Mouse (Mus musculus) forebrain, embryonic 14.5 days (tissue): Measurements from ENCODE around the gene Washc2. TPM values are rescaled to one million over a fixed set of nuclear protein-coding genes. Genes with fewer than 3 reads are reported as not detected.

Experiments used
- ATAC-seq: fragments of 200-750 bp; cut with Nextera tagmentation; 2 replicates; pipeline ENCODE4 v1.8.0; 2017; ENCODE audit warnings: mild to moderate bottlenecking, moderate library complexity
- DNase-seq: peaks from one replicate; pipeline ENCODE4 v3.0.0-alpha.2; 2015; ENCODE audit warnings: low spot score
- H3K27ac ChIP-seq: fragments of 300-500 bp; sonication (generic); 2 replicates; pipeline ENCODE4 v1.5.1; 2014; ENCODE audit warnings: low read depth, mild to moderate bottlenecking, control low read depth, low read length, moderate library complexity
- H3K27me3 ChIP-seq: fragments of 300-500 bp; sonication (generic); replicated peaks from 2 replicates; pipeline ENCODE4 v1.6.1; 2014; ENCODE audit warnings: low read length, control low read depth, mixed read lengths; ENCODE audit not compliant: control insufficient read depth, insufficient read depth
- H3K36me3 ChIP-seq: fragments of 300-500 bp; sonication (generic); 2 replicates; pipeline ENCODE4 v1.6.1; 2014; ENCODE audit warnings: low read length, control low read depth; ENCODE audit not compliant: control insufficient read depth, insufficient read depth
- H3K4me1 ChIP-seq: fragments of 300-500 bp; sonication (generic); 2 replicates; pipeline ENCODE4 v1.6.1; 2014; ENCODE audit warnings: antibody characterized with exemption, low read length, control low read depth; ENCODE audit not compliant: control insufficient read depth, insufficient read depth
- H3K4me2 ChIP-seq: fragments of 300-500 bp; sonication (generic); 2 replicates; pipeline ENCODE4 v1.6.1; 2014; ENCODE audit warnings: mild to moderate bottlenecking, control low read depth, low read length
- H3K4me3 ChIP-seq: fragments of 300-500 bp; sonication (generic); 2 replicates; pipeline ENCODE4 v1.5.1; 2014; ENCODE audit warnings: low read depth, low read length, control low read depth
- H3K9ac ChIP-seq: fragments of 300-500 bp; sonication (generic); 2 replicates; pipeline ENCODE4 v1.6.1; 2014; ENCODE audit warnings: mild to moderate bottlenecking, low read length, control low read depth, moderate library complexity
- H3K9me3 ChIP-seq: fragments of 300-500 bp; sonication (generic); replicated peaks from 2 replicates; pipeline ENCODE4 v1.6.1; 2016; ENCODE audit warnings: low read length, control low read depth, mixed read lengths; ENCODE audit not compliant: control insufficient read depth
- WGBS: fragments of 180-500 bp; shearing (Covaris S2); extraction: QIAGEN DNeasy Blood & Tissue Kit; methylation state at CpG from one replicate; pipeline ENCODE4 v1.1.7; 2014; 5-methylcytosine and 5-hydroxymethylcytosine counted together
- polyA plus RNA-seq: library from polyadenylated mRNA; unstranded; fragments of >200 nt; fragmentation: Nextera tagmentation; extraction: Ambion mirVana; gene quantifications from 2 replicates; pipeline ENCODE4 v1.2.1, GENCODE M21; 2014

Washc2 gene
- polyA plus RNA-seq, 1 experiment from 2014 or later, result 37.9 TPM

DNA sequence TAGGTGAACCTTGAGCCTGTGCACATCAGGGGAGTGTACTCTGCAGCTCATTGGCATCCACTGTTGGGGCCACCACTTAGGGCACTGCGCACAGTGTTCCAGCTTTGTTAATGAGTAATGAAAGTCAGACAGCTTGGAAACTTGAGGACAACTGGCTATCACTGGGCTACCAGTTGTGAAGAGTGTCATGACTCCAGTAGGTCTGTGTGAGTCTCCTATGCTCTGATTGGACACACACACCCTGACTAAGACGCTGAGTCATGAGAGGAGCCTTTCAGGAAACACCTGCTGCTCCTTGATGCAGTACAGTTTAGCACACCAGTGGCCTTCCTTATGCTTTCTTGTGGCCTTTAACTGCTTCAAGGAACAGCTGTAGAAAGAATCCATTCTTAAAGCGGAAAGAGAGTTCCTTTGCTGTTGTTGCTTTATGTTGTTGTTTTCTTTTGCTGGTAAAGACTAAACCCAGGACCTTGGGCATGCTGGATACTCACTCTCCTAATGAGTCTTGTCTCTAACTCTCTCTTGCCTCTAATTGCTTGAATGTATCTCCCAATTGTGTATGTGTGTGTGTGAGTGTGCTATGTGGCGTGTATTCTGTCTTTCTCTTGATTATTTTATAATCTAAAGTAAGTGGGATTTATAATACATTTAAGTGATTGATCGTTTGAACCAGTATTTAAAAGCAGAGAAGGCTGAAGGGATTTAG is 79.2 kb downstream of the Washc2 start:
- no peak overlapping the region for H3K4me2 ChIP-seq
- no peak overlapping the region for H3K9ac ChIP-seq
- 82% methylated on average over 5 of the region's 5 CpGs for WGBS
- H3K36me3 ChIP-seq, result 0 out of 2 replicates have a peak, but pooled peaks cover 2% of the 10 kb centered on the region
- H3K27me3 ChIP-seq, result no peaks in the 10 kb centered on the region
- DNase-seq (no peak), ATAC-seq (no peak)
- H3K4me1 ChIP-seq, result no peaks in the 10 kb centered on the region
- no peak overlapping the region for H3K27ac ChIP-seq
- H3K4me3 ChIP-seq, result no peak overlapping the region
- H3K9me3 ChIP-seq, result no peaks in the 10 kb centered on the region

DNA sequence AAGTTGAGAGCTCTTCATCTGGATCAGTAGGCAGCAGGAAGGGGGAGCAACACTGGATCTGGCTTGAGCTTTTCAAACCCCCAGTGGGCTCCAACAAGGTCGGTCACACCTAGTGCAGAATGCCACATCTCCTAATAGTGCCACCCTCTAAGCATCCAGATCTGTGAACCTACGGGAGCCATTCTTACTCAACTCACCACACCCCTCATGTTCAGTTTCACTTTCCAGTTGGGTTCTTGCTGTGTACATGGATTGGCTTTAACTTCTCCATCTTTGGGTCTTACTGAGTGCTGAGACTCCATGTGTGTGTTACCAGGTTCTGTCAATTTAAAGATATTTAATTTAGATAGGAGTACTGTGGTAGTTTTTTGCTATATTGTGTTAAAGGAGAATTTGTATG is 103.6 kb downstream of the Washc2 start:
- ATAC-seq (no peak), DNase-seq (no peak)
- H3K27ac ChIP-seq, result no peak overlapping the region
- H3K9me3 ChIP-seq, result no peaks in the 10 kb centered on the region
- no peaks in the 10 kb centered on the region for H3K27me3 ChIP-seq
- no peaks in the 10 kb centered on the region for H3K4me1 ChIP-seq
- no peak overlapping the region for H3K9ac ChIP-seq
- WGBS, result 95% methylated on average over 2 of the region's 2 CpGs
- no peak overlapping the region for H3K4me3 ChIP-seq
- no peaks in the 10 kb centered on the region for H3K36me3 ChIP-seq
- no peak overlapping the region for H3K4me2 ChIP-seq

Other genes starting within 250 kb of the Washc2 start
- gene Plxnd1, start 213.0 kb upstream of the Washc2 start, polyA plus RNA-seq, result 15.3 and 19.6 TPM in 2 replicates
- gene Tmcc1, start 14.6 kb upstream of the Washc2 start, polyA plus RNA-seq, result 22.7 and 22.8 TPM in 2 replicates
- gene Zfand4, start 56.2 kb downstream of the Washc2 start, polyA plus RNA-seq, result 7.4 and 10.3 TPM in 2 replicates
- gene March8, start 130.0 kb downstream of the Washc2 start, polyA plus RNA-seq, result 47.0 and 49.0 TPM in 2 replicates